Comparison of ENCODE assay signal across 26 mouse cellular contexts in the genomic region with DNA sequence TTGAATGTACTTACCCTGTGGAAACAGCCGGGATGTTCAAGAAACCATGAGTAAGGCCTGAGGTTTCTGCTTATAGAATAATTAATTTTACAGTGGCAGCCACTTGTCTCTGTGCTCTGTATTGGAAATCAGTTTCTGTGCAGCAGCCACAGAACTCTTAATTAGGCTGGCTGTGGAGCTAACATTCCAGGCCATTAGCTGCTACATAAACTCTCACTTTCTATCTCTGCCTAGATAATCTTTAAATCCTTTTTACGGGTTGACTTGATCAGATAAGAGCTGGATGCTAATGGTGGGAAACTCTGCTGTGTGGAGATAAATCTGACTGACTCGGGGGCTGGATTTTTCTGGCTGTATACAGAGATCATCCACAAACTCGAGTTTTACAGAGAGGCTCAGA. TPM values are rescaled to one million over a fixed set of nuclear protein-coding genes. Genes with fewer than 3 reads are reported as not detected.
DNase-seq lines count a peak whose midpoint lies in the region; ATAC-seq and TF ChIP-seq lines count a peak whose summit lies in the region.
"Had no signal": no experiment of that assay in that cellular context is flagged by ENCODE, and none has a peak within 500 bp of the region (broad histone marks: within the 10 kb centered on the region; RNA-seq: fewer than 3 reads in every experiment).

No protein-coding gene starts in this region.

- no peak for TF ChIP-seq CTCF in brain, embryonic 14.5 days (IDR thresholded peaks at IDR 0.05; ENCODE audit: borderline replicate concordance, extremely low read depth, insufficient read depth, insufficient read length)

- H3K27me3 ChIP-seq in midbrain, embryonic 11.5 days (ENCODE audit: control insufficient read depth, insufficient read depth, low read length) = no peaks in the 10 kb centered on the region
- H3K27me3 ChIP-seq in midbrain, embryonic 16.5 days (ENCODE audit: control insufficient read depth, insufficient read depth, low read depth, low read length) = no peaks in the 10 kb centered on the region
- H3K27me3 ChIP-seq in neural tube, embryonic 14.5 days (ENCODE audit: control insufficient read depth, insufficient read depth, low read length) = no peaks in the 10 kb centered on the region
- H3K27me3 ChIP-seq in neural tube, embryonic 15.5 days (replicated peaks) = no peaks in the 10 kb centered on the region
- H3K27me3 ChIP-seq: heart, embryonic 13.5 days; Patski had no signal

- no peaks in the 10 kb centered on the region for H3K9me3 ChIP-seq in midbrain, embryonic 11.5 days (ENCODE audit: control insufficient read depth, low read length)
- H3K9me3 ChIP-seq in midbrain, embryonic 16.5 days (replicated peaks; ENCODE audit: control insufficient read depth, low read length, poor library complexity, severe bottlenecking) = no peaks in the 10 kb centered on the region
- H3K9me3 ChIP-seq in neural tube, embryonic 14.5 days (ENCODE audit: control insufficient read depth, low read length) = no peaks in the 10 kb centered on the region
- no peaks in the 10 kb centered on the region for H3K9me3 ChIP-seq in neural tube, embryonic 15.5 days (replicated peaks)
- H3K9me3 ChIP-seq: forebrain, embryonic 10.5 days; heart, embryonic 13.5 days had no signal

- DNase-seq in midbrain, embryonic 11.5 days (ENCODE audit: low spot score, missing footprints) = peak; percentile 86
- peak; percentile 28 for DNase-seq in brain, embryonic 14.5 days (ENCODE audit: low read depth)
- DNase-seq in retina, postnatal 7 days (ENCODE audit: low read depth, low spot score) = peak; percentile 11
- DNase-seq in adipocyte (ENCODE audit: low spot score) = no peak
- no peak for DNase-seq in left cerebral cortex, postnatal 4 days
- DNase-seq: adrenal gland, adult 2 months; adrenal gland, postnatal 14 days; cerebellum, adult 18-20 months; cerebellum, adult 9-10 months; cerebellum, postnatal 14 days; forebrain, postnatal 0 days; gastrocnemius, postnatal 25 days; heart, adult 18-20 months; heart, postnatal 14 days; heart, postnatal 4 days had no signal

- ATAC-seq in midbrain, embryonic 11.5 days (ENCODE audit: low FRiP score) = no peak
- ATAC-seq in midbrain, embryonic 16.5 days = no peak
- ATAC-seq in neural tube, embryonic 14.5 days (ENCODE audit: low read depth) = peak; percentile 28; the same call in 1 of the 2 replicates
- no peak for ATAC-seq in neural tube, embryonic 15.5 days (ENCODE audit: low FRiP score)
- ATAC-seq: CD4-positive, CD25-positive, alpha-beta regulatory T cell, adult 4 months; forebrain, embryonic 14.5 days; forebrain, postnatal 0 days; hindbrain, postnatal 0 days; inflammation-experienced regulatory T-cells, adult 6 months; Patski had no signal

- peak overlapping the region; percentile 37 for H3K27ac ChIP-seq in midbrain, embryonic 11.5 days (ENCODE audit: low read depth, low read length)
- H3K27ac ChIP-seq in midbrain, embryonic 16.5 days (ENCODE audit: low read length) = no peak overlapping the region
- no peak overlapping the region for H3K27ac ChIP-seq in neural tube, embryonic 14.5 days (ENCODE audit: low read depth, low read length)
- H3K27ac ChIP-seq in neural tube, embryonic 15.5 days (replicated peaks) = no peak overlapping the region
- H3K27ac ChIP-seq: forebrain, embryonic 10.5 days; heart, embryonic 13.5 days; hindbrain, embryonic 14.5 days; hindbrain, postnatal 0 days had no signal

- no peak for TF ChIP-seq POLR2A in brain, embryonic 14.5 days (IDR thresholded peaks at IDR 0.05; ENCODE audit: borderline replicate concordance, extremely low read depth, insufficient read depth, insufficient read length, poor library complexity, severe bottlenecking)

- intact Hi-C loops in left cerebral cortex, postnatal 4 days (cut with DNase I) = no loop called here

- no peak overlapping the region for H3K4me2 ChIP-seq in midbrain, embryonic 11.5 days
- no peak overlapping the region for H3K4me2 ChIP-seq in midbrain, embryonic 16.5 days (ENCODE audit: low read length)
- no peak overlapping the region for H3K4me2 ChIP-seq in neural tube, embryonic 14.5 days (ENCODE audit: low read depth, low read length)
- H3K4me2 ChIP-seq in neural tube, embryonic 15.5 days = no peak overlapping the region
- H3K4me2 ChIP-seq: heart, embryonic 13.5 days; hindbrain, embryonic 14.5 days had no signal

- H3K4me3 ChIP-seq in midbrain, embryonic 11.5 days (ENCODE audit: low read depth, low read length) = no peak overlapping the region
- H3K4me3 ChIP-seq in midbrain, embryonic 16.5 days (ENCODE audit: low read depth, low read length) = no peak overlapping the region
- H3K4me3 ChIP-seq in neural tube, embryonic 14.5 days (ENCODE audit: low read depth, low read length) = no peak overlapping the region
- H3K4me3 ChIP-seq in neural tube, embryonic 15.5 days (replicated peaks) = no peak overlapping the region
- H3K4me3 ChIP-seq: forebrain, embryonic 10.5 days; heart, embryonic 13.5 days had no signal

- peaks cover 15% of the 10 kb centered on the region for H3K4me1 ChIP-seq in midbrain, embryonic 11.5 days (ENCODE audit: control insufficient read depth, insufficient read depth, low read length)
- H3K4me1 ChIP-seq in midbrain, embryonic 16.5 days (ENCODE audit: control insufficient read depth, insufficient read depth, low read length) = no peaks in the 10 kb centered on the region
- no peaks in the 10 kb centered on the region for H3K4me1 ChIP-seq in neural tube, embryonic 14.5 days (ENCODE audit: control insufficient read depth, insufficient read depth, low read length)
- H3K4me1 ChIP-seq in neural tube, embryonic 15.5 days = no peaks in the 10 kb centered on the region
- H3K4me1 ChIP-seq: heart, embryonic 13.5 days had no signal

- 23% methylated on average over 4 of the region's 4 CpGs for WGBS in midbrain, embryonic 11.5 days
- WGBS in midbrain, embryonic 16.5 days = 14% methylated on average over 4 of the region's 4 CpGs
- WGBS in neural tube, embryonic 14.5 days = 48% methylated on average over 4 of the region's 4 CpGs
- 40% methylated on average over 4 of the region's 4 CpGs for WGBS in neural tube, embryonic 15.5 days

- H3K36me3 ChIP-seq in midbrain, embryonic 11.5 days (ENCODE audit: control insufficient read depth, insufficient read depth, low read length) = no peaks in the 10 kb centered on the region
- H3K36me3 ChIP-seq in midbrain, embryonic 16.5 days (ENCODE audit: control insufficient read depth, insufficient read depth, low read length) = peaks cover 3% of the 10 kb centered on the region
- peaks cover 10% of the 10 kb centered on the region; the same call in 1 of the 2 replicates for H3K36me3 ChIP-seq in neural tube, embryonic 14.5 days (ENCODE audit: control insufficient read depth, insufficient read depth, low read length)
- H3K36me3 ChIP-seq in neural tube, embryonic 15.5 days = peaks cover 38% of the 10 kb centered on the region

- no peak overlapping the region for H3K9ac ChIP-seq in midbrain, embryonic 11.5 days (ENCODE audit: low read length)
- no peak overlapping the region for H3K9ac ChIP-seq in midbrain, embryonic 16.5 days (ENCODE audit: low read depth, low read length)
- H3K9ac ChIP-seq in neural tube, embryonic 14.5 days (replicated peaks; ENCODE audit: low read depth, low read length) = no peak overlapping the region
- no peak overlapping the region for H3K9ac ChIP-seq in neural tube, embryonic 15.5 days (replicated peaks)
- H3K9ac ChIP-seq: forebrain, postnatal 0 days; heart, embryonic 13.5 days; hindbrain, embryonic 14.5 days had no signal

RNA-seq across cellular contexts. Expression of a gene that starts 15.3 kb away (rescaled TPM):
- 520 and 528 TPM in 2 replicates for polyA plus RNA-seq in midbrain, embryonic 11.5 days (2014; fragmentation: Nextera tagmentation; extraction: Ambion mirVana)
- 291 and 304 TPM in 2 replicates for polyA plus RNA-seq in midbrain, embryonic 16.5 days (2015; fragmentation: Nextera tagmentation; extraction: Ambion mirVana)
- polyA plus RNA-seq in neural tube, embryonic 14.5 days (2014; fragmentation: Nextera tagmentation; extraction: Ambion mirVana) = 427 and 462 TPM in 2 replicates
- polyA plus RNA-seq in neural tube, embryonic 15.5 days (2015; fragmentation: Nextera tagmentation; extraction: Ambion mirVana) = 358 and 402 TPM in 2 replicates
- 180 and 184 TPM in 2 replicates for polyA plus RNA-seq in brain, embryonic 14.5 days (2012; rRNA removed)
- total RNA-seq in left cerebral cortex, postnatal 4 days (2021) = 100 to 1,000 TPM; 178 to 195 TPM

RNA-seq across cellular contexts. Expression of a gene that starts 35.4 kb away (rescaled TPM):
- 10.8 and 12.2 TPM in 2 replicates for polyA plus RNA-seq in midbrain, embryonic 11.5 days (2014; fragmentation: Nextera tagmentation; extraction: Ambion mirVana)
- 8.0 and 9.3 TPM in 2 replicates for polyA plus RNA-seq in midbrain, embryonic 16.5 days (2015; fragmentation: Nextera tagmentation; extraction: Ambion mirVana)
- 8.4 and 9.7 TPM in 2 replicates for polyA plus RNA-seq in neural tube, embryonic 14.5 days (2014; fragmentation: Nextera tagmentation; extraction: Ambion mirVana)
- 6.6 and 8.4 TPM in 2 replicates for polyA plus RNA-seq in neural tube, embryonic 15.5 days (2015; fragmentation: Nextera tagmentation; extraction: Ambion mirVana)
- 10.9 and 11.3 TPM in 2 replicates for polyA plus RNA-seq in brain, embryonic 14.5 days (2012; rRNA removed)
- 1 to 10 TPM; 8.2 to 8.6 TPM for total RNA-seq in left cerebral cortex, postnatal 4 days (2021)

Comparison
In these comparisons a context has a peak if more than half of its experiments do, and no peak if none do; other contexts are left out.
1. DNase-seq: peak in midbrain, embryonic 11.5 days (single experiment), brain, embryonic 14.5 days (single experiment) and retina, postnatal 7 days (single experiment); none in adipocyte (single experiment) and left cerebral cortex, postnatal 4 days (single experiment).